Mouse (Mus musculus): ENCODE data around the gene Gm28035. TPM values are rescaled to one million over a fixed set of nuclear protein-coding genes. Genes with fewer than 3 reads are reported as not detected.

The Gm28035 gene
- 0.33 and 0.40 TPM in 2 replicates for polyA plus RNA-seq (2016; fragmentation: Nextera tagmentation; extraction: Ambion mirVana)

DNA sequence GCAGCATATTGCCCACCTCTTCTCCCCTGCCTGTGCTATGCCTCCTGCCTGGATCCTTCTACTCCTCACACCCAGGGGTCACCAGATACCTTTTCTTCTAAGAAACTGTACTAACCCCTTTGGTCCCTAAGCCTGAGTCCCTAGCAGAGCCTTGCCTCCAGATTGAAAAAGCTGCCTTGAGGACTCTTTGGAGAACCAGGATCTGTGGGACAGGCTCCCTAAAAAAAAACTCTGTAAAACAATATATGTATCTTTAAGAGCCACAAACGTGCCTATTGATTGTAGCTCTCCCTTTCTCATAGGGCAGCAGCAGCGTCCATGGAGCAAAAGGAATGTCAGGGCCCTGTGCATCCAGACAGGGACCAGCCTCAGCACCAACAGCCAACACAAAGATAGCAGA, at the start of gene Gm28035:
Gm28035 (plus strand) TSS at position 301 of the 400 bp plus-strand sequence.
- H3K27ac ChIP-seq (ENCODE audit: poor library complexity, severe bottlenecking) = peak within 1 kb of the TSS; percentile 90

DNA sequence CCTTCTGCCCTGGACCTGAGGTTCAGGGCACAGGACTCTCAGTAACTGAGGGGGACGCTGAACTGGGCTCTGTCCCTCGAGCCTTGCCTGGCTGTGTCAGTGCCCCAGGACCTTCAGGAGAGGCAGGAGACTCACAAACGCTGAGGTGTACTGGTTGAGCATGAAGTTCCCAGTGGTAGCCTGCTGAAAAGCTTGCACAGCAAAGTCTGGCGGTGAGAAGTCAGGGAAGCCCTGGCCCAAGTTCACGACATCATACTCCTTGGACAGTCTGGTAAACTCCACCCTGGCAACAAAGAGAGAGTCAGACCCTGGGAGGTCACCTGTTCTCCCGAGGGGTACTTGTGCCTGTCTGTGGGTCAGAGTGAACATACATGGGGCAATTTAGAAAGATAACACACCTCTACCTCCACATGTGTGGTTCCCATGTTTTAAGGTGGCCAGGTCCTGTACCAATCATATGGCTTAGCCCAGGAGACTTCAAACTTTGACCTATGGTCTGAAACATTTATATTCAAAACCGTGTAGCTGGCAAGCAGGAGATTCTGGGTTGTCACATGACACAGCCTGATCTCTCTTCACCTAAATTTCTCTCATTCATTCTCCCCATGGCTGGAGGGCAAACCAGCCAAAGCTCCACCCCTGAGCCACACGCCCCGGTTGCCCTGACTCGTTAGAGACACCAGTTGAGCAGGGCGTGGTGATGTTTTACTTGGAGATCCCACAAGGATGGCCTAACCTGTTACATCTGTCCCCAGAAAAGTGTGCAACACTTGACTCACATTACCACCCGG, 48.4 kb upstream of the Gm28035 start:
- Histone ChIP-seq H3K4me1 (replicated peaks) (no peaks in the 10 kb centered on the region), H3K27me3 (replicated peaks) (no peaks in the 10 kb centered on the region), H3K4me3 (no peak overlapping the region), H3K4me2 (no peak overlapping the region), H3K27ac (ENCODE audit: poor library complexity, severe bottlenecking) (no peak overlapping the region), H3K36me3 (peaks cover 7% of the 10 kb centered on the region), H3K9ac (no peak overlapping the region), H3K9me3 (replicated peaks) (no peaks in the 10 kb centered on the region)
- 89% methylated on average over 12 of the region's 12 CpGs for WGBS
- no peak for ATAC-seq (ENCODE audit: insufficient number of reproducible peaks, low FRiP score)

More for the DNA sequence above, at the start of gene Gm28035:
- Histone ChIP-seq H3K9me3 (replicated peaks) (no peaks in the 10 kb centered on the region), H3K9ac (peak within 1 kb of the TSS; percentile 97), H3K4me1 (replicated peaks) (peaks cover 57% of the 10 kb centered on the region), H3K36me3 (peaks cover 49% of the 10 kb centered on the region), H3K4me3 (peak within 1 kb of the TSS; percentile 92), H3K27me3 (replicated peaks) (no peaks in the 10 kb centered on the region), H3K4me2 (peak within 1 kb of the TSS; percentile 89)
- ATAC-seq (ENCODE audit: insufficient number of reproducible peaks, low FRiP score) = no peak
- WGBS = 63% methylated on average over 2 of the region's 2 CpGs

DNA sequence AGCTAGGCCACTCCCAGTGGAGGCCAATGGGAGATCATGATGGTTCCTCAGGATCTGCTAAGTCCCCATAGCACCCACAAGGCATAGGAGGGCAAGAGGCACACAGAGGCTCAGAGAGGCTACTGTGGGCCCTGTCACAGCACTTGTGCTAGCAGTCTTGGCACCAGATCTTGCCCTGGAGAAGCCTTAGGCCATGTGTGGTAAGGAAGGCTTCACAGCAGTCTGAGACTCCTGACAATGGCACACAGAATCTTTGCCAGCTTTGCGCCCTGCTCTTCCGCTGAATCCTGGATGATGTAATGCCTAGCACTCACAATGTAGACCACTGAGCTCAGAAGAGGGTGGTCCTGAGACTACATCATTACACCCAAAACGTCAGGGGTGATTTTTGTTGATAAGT, 45.7 kb upstream of the Gm28035 start:
- 72% methylated on average over 3 of the region's 3 CpGs for WGBS
- no peak overlapping the region for H3K9ac ChIP-seq
- no peak for ATAC-seq (ENCODE audit: insufficient number of reproducible peaks, low FRiP score)
- no peak overlapping the region for H3K27ac ChIP-seq (ENCODE audit: poor library complexity, severe bottlenecking)
- H3K4me1 ChIP-seq (replicated peaks) = peaks cover 9% of the 10 kb centered on the region; the same call in 1 of the 2 replicates
- H3K36me3 ChIP-seq = peaks cover 4% of the 10 kb centered on the region; the same call in 1 of the 2 replicates
- H3K4me2 ChIP-seq = no peak overlapping the region
- H3K4me3 ChIP-seq = no peak overlapping the region
- no peaks in the 10 kb centered on the region for H3K27me3 ChIP-seq (replicated peaks)
- H3K9me3 ChIP-seq (replicated peaks) = no peaks in the 10 kb centered on the region

DNA sequence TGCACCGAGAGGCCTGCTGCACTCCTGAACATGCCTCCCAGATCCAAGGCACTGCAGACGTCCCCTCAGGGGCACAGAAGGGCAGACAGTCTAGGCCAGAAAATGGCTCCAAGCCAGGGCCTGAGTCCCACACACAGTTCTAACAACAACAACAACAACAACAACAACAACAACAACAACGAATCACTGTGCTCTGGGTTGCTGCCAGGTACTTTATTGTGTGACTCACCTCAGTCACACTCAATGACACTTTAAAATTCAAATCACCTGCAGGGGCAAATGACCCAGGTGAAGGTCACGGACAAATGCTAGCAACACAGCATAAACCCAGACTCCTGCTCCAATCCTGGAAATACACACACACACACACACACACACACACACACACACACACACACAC, 42.3 kb upstream of the Gm28035 start:
- no peaks in the 10 kb centered on the region for H3K9me3 ChIP-seq (replicated peaks)
- no peak for ATAC-seq (ENCODE audit: insufficient number of reproducible peaks, low FRiP score)
- 67% methylated on average over 4 of the region's 4 CpGs for WGBS
- no peak overlapping the region for H3K4me3 ChIP-seq
- no peak overlapping the region for H3K27ac ChIP-seq (ENCODE audit: poor library complexity, severe bottlenecking)
- no peaks in the 10 kb centered on the region for H3K36me3 ChIP-seq
- H3K4me1 ChIP-seq (replicated peaks) = peaks cover 24% of the 10 kb centered on the region
- no peak overlapping the region for H3K9ac ChIP-seq
- no peaks in the 10 kb centered on the region for H3K27me3 ChIP-seq (replicated peaks)
- no peak overlapping the region for H3K4me2 ChIP-seq

DNA sequence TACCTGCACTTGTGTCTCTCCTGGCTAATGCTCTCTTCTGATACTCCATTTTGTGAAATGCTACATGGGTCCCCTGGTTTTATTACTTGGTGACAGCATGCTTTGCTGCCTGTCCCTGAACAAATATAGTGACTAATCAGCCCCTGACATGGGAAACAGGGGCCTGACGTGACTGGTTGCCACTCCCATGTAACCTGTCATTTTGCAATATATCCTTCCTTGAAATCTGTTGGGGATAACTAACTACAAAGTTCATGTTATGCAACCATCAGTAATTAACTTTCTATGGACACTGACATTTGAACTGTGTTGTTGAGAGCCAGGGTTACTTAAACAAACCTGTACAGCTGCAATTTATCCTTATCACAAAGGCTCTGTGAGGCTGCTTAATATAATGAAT, 40.4 kb upstream of the Gm28035 start:
- H3K4me2 ChIP-seq = no peak overlapping the region
- peaks cover 29% of the 10 kb centered on the region for H3K4me1 ChIP-seq (replicated peaks)
- H3K9me3 ChIP-seq (replicated peaks) = no peaks in the 10 kb centered on the region
- no peak overlapping the region for H3K9ac ChIP-seq
- 35% methylated on average over 1 of the region's 1 CpGs for WGBS
- H3K27me3 ChIP-seq (replicated peaks) = no peaks in the 10 kb centered on the region
- H3K4me3 ChIP-seq = no peak overlapping the region
- H3K27ac ChIP-seq (ENCODE audit: poor library complexity, severe bottlenecking) = no peak overlapping the region
- no peak for ATAC-seq (ENCODE audit: insufficient number of reproducible peaks, low FRiP score)
- H3K36me3 ChIP-seq = no peaks in the 10 kb centered on the region

DNA sequence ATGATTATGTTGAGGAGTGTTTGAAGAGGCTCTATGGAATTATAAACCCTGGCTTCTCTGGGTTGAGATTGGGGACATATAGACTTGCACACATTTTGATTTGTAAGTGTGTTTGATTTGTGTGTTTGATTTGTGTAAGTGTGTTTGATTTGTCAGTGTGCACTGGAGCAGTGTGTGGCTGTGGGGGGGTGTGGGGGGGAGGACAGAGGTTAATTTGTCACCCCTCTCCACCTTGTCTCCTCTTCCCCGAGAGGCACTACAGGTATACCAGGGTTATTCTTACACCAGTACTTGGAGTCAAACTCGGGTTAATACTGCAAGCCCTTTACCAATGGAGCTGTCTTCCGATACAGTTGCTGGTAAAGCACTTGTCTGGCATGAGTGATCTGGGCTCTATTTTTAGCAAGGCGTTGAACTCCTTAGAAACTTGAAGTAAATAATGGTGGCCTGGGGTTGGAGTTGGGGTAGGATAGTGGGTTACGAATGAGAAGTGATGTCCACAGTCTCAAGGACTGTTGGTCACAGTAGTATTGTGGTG, 39.9 kb upstream of the Gm28035 start:
- H3K9ac ChIP-seq = peak overlapping the region; percentile 43
- H3K9me3 ChIP-seq (replicated peaks) = no peaks in the 10 kb centered on the region
- H3K27ac ChIP-seq (ENCODE audit: poor library complexity, severe bottlenecking) = peak overlapping the region; percentile 52; the same call in 1 of the 2 replicates
- no peak for ATAC-seq (ENCODE audit: insufficient number of reproducible peaks, low FRiP score)
- no peak overlapping the region for H3K4me3 ChIP-seq
- no peaks in the 10 kb centered on the region for H3K27me3 ChIP-seq (replicated peaks)
- H3K36me3 ChIP-seq = no peaks in the 10 kb centered on the region
- peak overlapping the region; percentile 5; the same call in 1 of the 2 replicates for H3K4me2 ChIP-seq
- 48% methylated on average over 5 of the region's 5 CpGs for WGBS
- peaks cover 29% of the 10 kb centered on the region for H3K4me1 ChIP-seq (replicated peaks)

DNA sequence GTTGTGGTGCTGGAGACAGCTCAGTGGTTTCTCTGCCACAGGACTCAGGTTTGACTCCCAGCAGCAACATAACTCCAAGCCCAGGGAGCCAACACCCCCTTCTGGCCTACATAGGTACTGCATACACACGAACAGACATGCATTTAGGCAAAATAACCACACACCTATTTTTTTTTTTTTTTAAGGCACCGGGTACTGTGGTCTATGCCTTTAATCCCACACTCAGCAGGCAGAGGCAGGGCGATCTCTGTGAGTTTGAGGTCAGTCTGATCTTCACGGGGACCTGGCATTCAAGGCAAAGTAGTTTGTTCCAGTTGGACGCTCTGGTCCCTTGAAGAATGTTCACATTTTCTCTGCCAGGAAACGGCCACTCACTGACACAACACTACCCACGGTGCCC, 36.9 kb upstream of the Gm28035 start:
- Histone ChIP-seq H3K4me3 (no peak overlapping the region), H3K9ac (no peak overlapping the region), H3K4me2 (no peak overlapping the region), H3K27ac (ENCODE audit: poor library complexity, severe bottlenecking) (no peak overlapping the region), H3K27me3 (replicated peaks) (no peaks in the 10 kb centered on the region), H3K36me3 (no peaks in the 10 kb centered on the region), H3K9me3 (replicated peaks) (no peaks in the 10 kb centered on the region), H3K4me1 (replicated peaks) (peaks cover 27% of the 10 kb centered on the region)
- 72% methylated on average over 7 of the region's 7 CpGs for WGBS
- ATAC-seq (ENCODE audit: insufficient number of reproducible peaks, low FRiP score) = no peak

DNA sequence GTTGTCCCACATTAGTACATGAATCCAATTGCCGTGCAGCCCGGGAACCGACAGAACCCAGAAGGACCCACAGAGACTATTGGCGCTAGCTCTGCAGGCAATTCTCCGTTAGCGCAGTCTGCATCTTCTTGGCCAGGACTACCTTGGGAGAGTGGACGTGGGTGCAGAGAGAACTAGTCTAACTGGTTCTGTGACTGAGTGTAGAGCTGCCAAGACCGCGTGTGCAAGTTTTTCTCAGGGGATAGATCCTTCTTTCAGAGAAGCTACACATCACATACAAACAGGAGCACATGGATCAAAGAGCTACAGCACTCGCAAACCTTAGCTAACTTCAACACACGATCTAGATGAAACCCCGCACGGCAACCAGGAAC, 35.1 kb upstream of the Gm28035 start:
- ATAC-seq (ENCODE audit: insufficient number of reproducible peaks, low FRiP score) = peak; percentile 64

DNA sequence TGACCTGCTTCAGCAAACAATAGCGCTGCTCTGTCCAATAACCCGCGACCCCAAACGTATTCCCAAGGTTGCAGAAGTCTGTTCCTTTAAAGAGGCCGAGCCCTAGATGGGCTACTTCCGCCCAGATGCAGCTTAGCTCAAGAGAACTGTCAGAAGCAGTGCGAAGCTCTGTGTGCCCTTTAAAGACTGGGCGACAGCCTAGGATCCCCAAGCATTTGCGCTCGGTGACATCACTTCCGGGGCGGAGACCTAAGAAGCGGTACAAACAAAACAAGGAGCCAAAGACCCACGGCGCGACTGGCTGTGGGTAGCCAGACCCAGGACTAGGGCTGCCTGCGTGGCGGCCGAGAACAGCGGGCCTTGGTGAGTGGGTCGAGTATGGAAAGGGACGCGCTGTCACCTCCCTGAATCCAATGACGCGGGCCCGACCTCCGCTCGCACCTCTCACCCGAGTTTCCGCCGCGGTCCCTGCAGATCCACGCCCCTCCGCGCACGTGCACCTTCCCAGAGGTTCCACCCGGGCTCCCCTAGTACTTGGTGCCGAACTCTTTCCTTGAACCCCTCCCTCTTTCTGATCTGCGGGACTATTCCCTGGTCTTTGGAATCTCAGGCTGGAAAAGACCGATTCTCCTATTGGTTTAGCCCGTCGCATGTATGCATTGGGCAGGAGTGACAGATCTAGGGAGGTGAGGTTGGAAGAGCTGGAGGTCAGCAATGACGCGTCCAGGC, 34.6 kb upstream of the Gm28035 start, which contains the start of gene Kyat1:
Kyat1 (minus strand) TSS at position 219 of the 729 bp plus-strand sequence.
- H3K9me3 ChIP-seq (replicated peaks) = no peaks in the 10 kb centered on the region
- H3K36me3 ChIP-seq = no peaks in the 10 kb centered on the region
- peak within 1 kb of the TSS; percentile 80 for H3K4me3 ChIP-seq
- peak; percentile 94 for ATAC-seq (ENCODE audit: insufficient number of reproducible peaks, low FRiP score)
- peaks cover 16% of the 10 kb centered on the region for H3K4me1 ChIP-seq (replicated peaks)
- peak within 1 kb of the TSS; percentile 79 for H3K27ac ChIP-seq (ENCODE audit: poor library complexity, severe bottlenecking)
- H3K4me2 ChIP-seq = peak within 1 kb of the TSS; percentile 88
- under 1% methylated on average over 44 of the region's 44 CpGs for whole genome bisulfite sequencing
- no peaks in the 10 kb centered on the region for H3K27me3 ChIP-seq (replicated peaks)
- peak within 1 kb of the TSS; percentile 83 for H3K9ac ChIP-seq

More for the DNA sequence above, 35.1 kb upstream of the Gm28035 start:
- Histone ChIP-seq H3K4me2 (peak overlapping the region; percentile 88), H3K27ac (ENCODE audit: poor library complexity, severe bottlenecking) (peak overlapping the region; percentile 79), H3K9ac (peak overlapping the region; percentile 83), H3K9me3 (replicated peaks) (no peaks in the 10 kb centered on the region), H3K36me3 (no peaks in the 10 kb centered on the region), H3K4me1 (replicated peaks) (peaks cover 22% of the 10 kb centered on the region), H3K27me3 (replicated peaks) (no peaks in the 10 kb centered on the region), H3K4me3 (peak overlapping the region; percentile 80)
- WGBS = 2% methylated on average over 13 of the region's 13 CpGs

DNA sequence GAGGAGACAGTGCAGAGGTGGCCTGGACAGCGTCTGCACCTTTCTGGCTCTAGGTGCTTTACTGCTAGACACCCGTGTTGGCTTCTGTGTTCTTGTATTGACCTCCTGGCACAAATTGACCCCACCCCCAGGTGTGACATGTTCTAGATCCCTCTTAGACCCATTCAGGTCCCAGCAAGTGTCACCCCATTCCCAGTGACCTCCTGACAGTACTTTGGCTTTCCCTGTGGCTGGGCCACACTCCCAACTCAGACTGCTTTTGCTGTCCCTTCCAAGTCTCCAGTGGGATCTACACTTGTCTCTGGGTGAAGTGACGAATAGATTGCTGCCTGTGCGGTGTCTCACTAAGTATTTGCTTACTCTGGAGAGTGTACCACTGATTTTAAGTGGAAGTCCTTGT, 33.0 kb upstream of the Gm28035 start:
- Histone ChIP-seq H3K4me3 (no peak overlapping the region), H3K9me3 (replicated peaks) (no peaks in the 10 kb centered on the region), H3K36me3 (no peaks in the 10 kb centered on the region), H3K4me1 (replicated peaks) (peaks cover 13% of the 10 kb centered on the region), H3K4me2 (no peak overlapping the region), H3K27me3 (replicated peaks) (no peaks in the 10 kb centered on the region), H3K27ac (ENCODE audit: poor library complexity, severe bottlenecking) (no peak overlapping the region), H3K9ac (no peak overlapping the region)
- WGBS = 72% methylated on average over 4 of the region's 4 CpGs
- ATAC-seq (ENCODE audit: insufficient number of reproducible peaks, low FRiP score) = no peak

DNA sequence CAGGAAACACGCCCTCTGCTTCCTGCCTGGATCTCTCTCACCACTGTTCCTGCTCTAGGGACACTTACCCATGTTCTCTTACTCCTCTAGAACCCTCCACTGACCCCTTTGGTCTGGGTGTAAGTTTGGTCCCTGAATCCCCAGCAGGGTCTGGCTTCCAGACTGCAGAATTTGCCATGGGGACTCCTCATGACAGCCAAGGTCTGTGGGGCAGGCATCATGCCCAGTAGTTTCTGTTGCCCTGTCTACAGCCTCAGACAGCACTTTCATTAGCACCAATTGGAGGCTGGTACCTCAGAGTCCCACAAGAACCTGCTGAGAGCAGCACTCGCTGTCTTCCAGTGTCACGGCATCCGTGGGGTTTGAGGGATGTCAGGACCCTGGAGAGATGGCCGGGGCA, 32.5 kb upstream of the Gm28035 start:
- Histone ChIP-seq H3K9ac (no peak overlapping the region), H3K36me3 (no peaks in the 10 kb centered on the region), H3K4me1 (replicated peaks) (peaks cover 13% of the 10 kb centered on the region), H3K4me3 (no peak overlapping the region), H3K9me3 (replicated peaks) (no peaks in the 10 kb centered on the region), H3K27ac (ENCODE audit: poor library complexity, severe bottlenecking) (no peak overlapping the region), H3K4me2 (no peak overlapping the region), H3K27me3 (replicated peaks) (no peaks in the 10 kb centered on the region)
- WGBS = 54% methylated on average over 5 of the region's 5 CpGs
- ATAC-seq (ENCODE audit: insufficient number of reproducible peaks, low FRiP score) = no peak

Data from heart, embryonic 12.5 days (tissue).